Mouse (Mus musculus) intestine, embryonic 16.5 days (tissue): ENCODE results near the gene Capzb. TPM values are rescaled to one million over a fixed set of nuclear protein-coding genes. Genes with fewer than 3 reads are reported as not detected.

Experiments used
- ATAC-seq: fragments of 200-750 bp; cut with Nextera tagmentation; 2 replicates; pipeline ENCODE4 v1.8.0; 2017; ENCODE audit warnings: moderate TSS enrichment, moderate library complexity
- H3K27ac ChIP-seq: fragments of 300-500 bp; sonication (generic); 2 replicates; pipeline ENCODE4 v1.5.1; 2014; ENCODE audit warnings: mild to moderate bottlenecking, low read length
- H3K27me3 ChIP-seq: fragments of 300-500 bp; sonication (generic); replicated peaks from 2 replicates; pipeline ENCODE4 v1.6.1; 2014; ENCODE audit warnings: low read length, control low read depth, mixed read lengths; ENCODE audit not compliant: control insufficient read depth, insufficient read depth
- H3K36me3 ChIP-seq: fragments of 300-500 bp; sonication (generic); 2 replicates; pipeline ENCODE4 v1.6.1; 2014; ENCODE audit warnings: low read length, control low read depth; ENCODE audit not compliant: control insufficient read depth, insufficient read depth
- H3K4me1 ChIP-seq: fragments of 300-500 bp; sonication (generic); 2 replicates; pipeline ENCODE4 v1.6.1; 2014; ENCODE audit warnings: low read length, control low read depth, mixed read lengths; ENCODE audit not compliant: control insufficient read depth, insufficient read depth
- H3K4me2 ChIP-seq: fragments of 300-500 bp; sonication (generic); 2 replicates; pipeline ENCODE4 v1.6.1; 2014; ENCODE audit warnings: low read depth, low read length, control low read depth
- H3K4me3 ChIP-seq: fragments of 300-500 bp; sonication (generic); 2 replicates; pipeline ENCODE4 v1.5.1; 2014; ENCODE audit warnings: mild to moderate bottlenecking, low read length
- H3K9ac ChIP-seq: fragments of 300-500 bp; sonication (generic); 2 replicates; pipeline ENCODE4 v1.6.1; 2014; ENCODE audit warnings: low read depth, low read length
- H3K9me3 ChIP-seq: fragments of 300-500 bp; sonication (generic); 2 replicates; pipeline ENCODE4 v1.6.1; 2016; ENCODE audit warnings: low read length, control low read depth; ENCODE audit not compliant: control insufficient read depth
- WGBS: fragments of 180-500 bp; shearing (Covaris S2); extraction: QIAGEN DNeasy Blood & Tissue Kit; methylation state at CpG from one replicate; pipeline ENCODE4 v1.1.7; 2014; 5-methylcytosine and 5-hydroxymethylcytosine counted together
- microRNA-seq: library from miRNA; unstranded; fragments of <30 nt; microRNA quantifications from one replicate; pipeline ENCODE4, GENCODE M21; 2016
- polyA plus RNA-seq: library from polyadenylated mRNA; unstranded; fragments of >200 nt; fragmentation: Nextera tagmentation; extraction: Ambion mirVana; gene quantifications from 2 replicates; pipeline ENCODE4 v1.2.1, GENCODE M21; 2015

Gene Capzb
- polyA plus RNA-seq, 1 experiment from 2014 or later, result 454 TPM

DNA sequence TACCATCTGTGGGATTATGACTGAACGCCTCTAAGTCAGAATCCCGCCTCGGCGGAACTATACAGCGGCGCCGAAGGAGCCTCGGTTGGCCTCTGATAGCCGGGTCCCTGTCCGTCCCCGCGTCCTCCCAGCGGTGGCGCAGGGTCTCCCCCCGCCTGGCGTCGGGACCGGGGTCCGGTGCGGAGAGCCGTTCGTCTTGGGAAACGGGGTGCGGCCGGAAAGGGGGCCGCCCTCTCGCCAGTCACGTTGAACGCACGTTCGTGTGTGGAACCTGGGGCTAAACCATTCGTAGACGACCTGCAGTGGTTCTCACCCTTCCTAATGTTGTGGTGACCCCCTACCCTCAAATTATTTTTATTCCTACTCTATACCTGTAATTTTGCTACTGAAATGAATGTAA is 145.4 kb downstream of the Capzb start:
- no peak for ATAC-seq
- H3K27ac ChIP-seq, result no peak overlapping the region
- no peaks in the 10 kb centered on the region for H3K36me3 ChIP-seq
- no peak overlapping the region for H3K9ac ChIP-seq
- H3K4me1 ChIP-seq, result 0 out of 2 replicates have a peak, but pooled peaks cover 3% of the 10 kb centered on the region
- 52% methylated on average over 33 of the region's 33 CpGs for WGBS
- no peak overlapping the region for H3K4me2 ChIP-seq
- H3K4me3 ChIP-seq, result no peak overlapping the region
- no peaks in the 10 kb centered on the region for H3K9me3 ChIP-seq
- no peaks in the 10 kb centered on the region; the same call in 1 of the 2 replicates for H3K27me3 ChIP-seq

- Histone ChIP-seq H3K4me3 (no peak overlapping the region), H3K4me2 (no peak overlapping the region), H3K9ac (no peak overlapping the region), H3K9me3 (no peaks in the 10 kb centered on the region), H3K27ac (no peak overlapping the region), H3K27me3 (no peaks in the 10 kb centered on the region; the same call in 1 of the 2 replicates), H3K4me1 (0 out of 2 replicates have a peak, but pooled peaks cover 3% of the 10 kb centered on the region), H3K36me3 (no peaks in the 10 kb centered on the region)
- 71% methylated on average over 4 of the region's 4 CpGs for WGBS
- ATAC-seq, result no peak
These were observed 148.1 kb downstream of the Capzb start for GRCm38 (mm10) chr4:139340835-139341234.

Small RNA genes lying within 50 kb of the gene (microRNA-seq; reads per million reads assigned to microRNA genes)
- gene Gm24245, result 4.3 reads per million, percentile 12 among the genes with 10 or more reads in this experiment
- 0.68 reads per million for gene Gm25732

Other genes with a start within 250 kb of the Capzb start
- gene Rnf186, start 225.8 kb upstream of the Capzb start, polyA plus RNA-seq, result 106 and 121 TPM in 2 replicates
- gene Tmco4, start 220.0 kb upstream of the Capzb start, polyA plus RNA-seq, result 16.3 and 17.1 TPM in 2 replicates
- gene Htr6, start 117.3 kb upstream of the Capzb start, polyA plus RNA-seq, result 0.05 TPM in 1 of 2 replicates, not detected in the other
- gene Nbl1, start 99.9 kb upstream of the Capzb start, polyA plus RNA-seq, result 38.9 and 43.3 TPM in 2 replicates
- 658 and 660 TPM in 2 replicates for gene Minos1, start 61.8 kb upstream of the Capzb start, polyA plus RNA-seq
- 32.8 and 37.4 TPM in 2 replicates for gene Pqlc2, start 117.8 kb downstream of the Capzb start, polyA plus RNA-seq
- 243 and 247 TPM in 2 replicates for gene Akr7a5, start 117.8 kb downstream of the Capzb start, polyA plus RNA-seq
- 92.4 and 109 TPM in 2 replicates for gene Mrto4, start 159.7 kb downstream of the Capzb start, polyA plus RNA-seq
- 16.7 and 18.0 TPM in 2 replicates for gene Emc1, start 159.7 kb downstream of the Capzb start, polyA plus RNA-seq
- gene Ubr4, start 159.7 kb downstream of the Capzb start, polyA plus RNA-seq, result 43.7 and 44.8 TPM in 2 replicates